Mouse (Mus musculus): Measurements from ENCODE around the gene Hsd3b7.

DNA sequence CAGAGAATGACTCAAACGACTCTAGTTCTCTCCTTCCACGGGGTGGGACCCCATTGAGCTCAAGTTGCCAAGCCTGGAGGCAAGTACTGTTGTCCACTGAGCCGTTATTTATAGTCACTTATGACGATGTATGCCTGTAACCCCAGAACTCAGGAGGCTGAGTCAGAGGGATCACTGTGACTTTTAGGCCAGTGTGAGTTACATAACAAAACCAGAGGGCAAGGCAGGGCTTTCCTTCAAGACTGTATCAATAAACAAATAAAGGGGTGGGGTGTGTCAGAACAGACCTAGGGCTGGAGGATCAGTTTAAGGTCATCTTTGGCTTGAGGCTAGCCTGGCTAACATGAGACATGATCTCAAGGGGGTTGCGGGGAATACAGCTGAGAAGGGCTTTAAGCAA, 50.5 kb downstream of the Hsd3b7 start:
- TF ChIP-seq POLR2A (IDR thresholded peaks at IDR 0.05; ENCODE audit: borderline replicate concordance, low read depth, low read length) (no peak), CTCF (IDR thresholded peaks at IDR 0.05; ENCODE audit: low read depth, low read length) (no peak)

All from bone marrow macrophage, adult 2 months (primary cell).